Mouse (Mus musculus): ENCODE measurements at regions not wholly inside any gene's neighbourhood (a gene's known extent, or its start where the extent isn't known, plus 50 kb on each side); places are given as distances from the start of the nearest gene placed in this dataset.

- in situ Hi-C loops (cut with MboI; ENCODE audit: low sequenced_read_pairs in 2 of 2, unreplicated experiment in 2 of 2) = no loop called here
- Histone ChIP-seq H3K36me3 (ENCODE audit: control insufficient read depth, insufficient read depth, low read length, poor library complexity, severe bottlenecking) (no peaks in the 10 kb centered on the region), H3K9me3 (ENCODE audit: control insufficient read depth, insufficient read depth, low read depth, low read length) (no peaks in the 10 kb centered on the region), H3K4me1 (ENCODE audit: control insufficient read depth in 2 of 2, insufficient read depth in 2 of 2, low read length in 2 of 2, poor library complexity in 1 of 2) (no peaks in the 10 kb centered on the region), H3K4me3 (ENCODE audit: insufficient read depth in 1 of 2, low read depth in 1 of 2, low read length in 2 of 2, poor library complexity in 1 of 2, severe bottlenecking in 1 of 2) (no peak overlapping the region), H3K27ac (ENCODE audit: insufficient read depth, low read depth, low read length, poor library complexity, severe bottlenecking) (no peak overlapping the region), H3K9ac (ENCODE audit: insufficient read depth, low read depth, low read length, poor library complexity, severe bottlenecking) (no peak overlapping the region)
- no peak for DNase-seq (ENCODE audit: low read depth, low spot score)
- TF ChIP-seq ZC3H11A (IDR thresholded peaks at IDR 0.05; ENCODE audit: borderline replicate concordance, low read depth, low read length) (no peak), ZNF384 (IDR thresholded peaks at IDR 0.05; ENCODE audit: low read depth, low read length) (no peak), HCFC1 (IDR thresholded peaks at IDR 0.05; ENCODE audit: borderline replicate concordance, insufficient read depth, low read length) (no peak), MAFK (IDR thresholded peaks at IDR 0.05; ENCODE audit: insufficient read depth, low read depth, low read length) (no peak), CHD2 (IDR thresholded peaks at IDR 0.05; ENCODE audit: low read depth, low read length) (no peak)
These were observed 130.3 kb upstream of the Zdhhc25 start for GRCm38 (mm10) chr15:88469508-88470455.

GRCm38 (mm10) chr15:88472351-88473100, 127.6 kb upstream of the Zdhhc25 start:
- TF ChIP-seq MAFK (IDR thresholded peaks at IDR 0.05; ENCODE audit: insufficient read depth, low read depth, low read length) (no peak), HCFC1 (IDR thresholded peaks at IDR 0.05; ENCODE audit: borderline replicate concordance, insufficient read depth, low read length) (no peak), CHD2 (IDR thresholded peaks at IDR 0.05; ENCODE audit: low read depth, low read length) (no peak), ZNF384 (IDR thresholded peaks at IDR 0.05; ENCODE audit: low read depth, low read length) (no peak), ZC3H11A (IDR thresholded peaks at IDR 0.05; ENCODE audit: borderline replicate concordance, low read depth, low read length) (no peak)
- H3K36me3 ChIP-seq (ENCODE audit: control insufficient read depth, insufficient read depth, low read length, poor library complexity, severe bottlenecking) = no peaks in the 10 kb centered on the region
- H3K4me1 ChIP-seq (ENCODE audit: control insufficient read depth in 2 of 2, insufficient read depth in 2 of 2, low read length in 2 of 2, poor library complexity in 1 of 2) = no peaks in the 10 kb centered on the region
- no peak for DNase-seq (ENCODE audit: low read depth, low spot score)
- in situ Hi-C loops (cut with MboI; ENCODE audit: low sequenced_read_pairs in 2 of 2, unreplicated experiment in 2 of 2) = no loop called here
- no peak overlapping the region for H3K27ac ChIP-seq (ENCODE audit: insufficient read depth, low read depth, low read length, poor library complexity, severe bottlenecking)
- H3K4me3 ChIP-seq (ENCODE audit: insufficient read depth in 1 of 2, low read depth in 1 of 2, low read length in 2 of 2, poor library complexity in 1 of 2, severe bottlenecking in 1 of 2) = no peak overlapping the region
- H3K9ac ChIP-seq (ENCODE audit: insufficient read depth, low read depth, low read length, poor library complexity, severe bottlenecking) = no peak overlapping the region
- H3K9me3 ChIP-seq (ENCODE audit: control insufficient read depth, insufficient read depth, low read depth, low read length) = no peaks in the 10 kb centered on the region

GRCm38 (mm10) chr15:88473221-88473620, 126.9 kb upstream of the Zdhhc25 start:
- H3K9me3 ChIP-seq (ENCODE audit: control insufficient read depth, insufficient read depth, low read depth, low read length) = no peaks in the 10 kb centered on the region
- TF ChIP-seq HCFC1 (IDR thresholded peaks at IDR 0.05; ENCODE audit: borderline replicate concordance, insufficient read depth, low read length) (no peak), MAFK (IDR thresholded peaks at IDR 0.05; ENCODE audit: insufficient read depth, low read depth, low read length) (no peak), CHD2 (IDR thresholded peaks at IDR 0.05; ENCODE audit: low read depth, low read length) (no peak), ZC3H11A (IDR thresholded peaks at IDR 0.05; ENCODE audit: borderline replicate concordance, low read depth, low read length) (no peak), ZNF384 (IDR thresholded peaks at IDR 0.05; ENCODE audit: low read depth, low read length) (no peak)
- H3K4me1 ChIP-seq (ENCODE audit: control insufficient read depth in 2 of 2, insufficient read depth in 2 of 2, low read length in 2 of 2, poor library complexity in 1 of 2) = no peaks in the 10 kb centered on the region
- no peak overlapping the region for H3K9ac ChIP-seq (ENCODE audit: insufficient read depth, low read depth, low read length, poor library complexity, severe bottlenecking)
- no peak overlapping the region for H3K27ac ChIP-seq (ENCODE audit: insufficient read depth, low read depth, low read length, poor library complexity, severe bottlenecking)
- H3K36me3 ChIP-seq (ENCODE audit: control insufficient read depth, insufficient read depth, low read length, poor library complexity, severe bottlenecking) = no peaks in the 10 kb centered on the region
- H3K4me3 ChIP-seq (ENCODE audit: insufficient read depth in 1 of 2, low read depth in 1 of 2, low read length in 2 of 2, poor library complexity in 1 of 2, severe bottlenecking in 1 of 2) = no peak overlapping the region
- in situ Hi-C loops (cut with MboI; ENCODE audit: low sequenced_read_pairs in 2 of 2, unreplicated experiment in 2 of 2) = no loop called here
- DNase-seq (ENCODE audit: low read depth, low spot score) = no peak

GRCm38 (mm10) chr15:88483471-88483870, 116.6 kb upstream of the Zdhhc25 start:
- Histone ChIP-seq H3K9me3 (ENCODE audit: control insufficient read depth, insufficient read depth, low read depth, low read length) (no peaks in the 10 kb centered on the region), H3K27ac (ENCODE audit: insufficient read depth, low read depth, low read length, poor library complexity, severe bottlenecking) (no peak overlapping the region), H3K4me3 (ENCODE audit: insufficient read depth in 1 of 2, low read depth in 1 of 2, low read length in 2 of 2, poor library complexity in 1 of 2, severe bottlenecking in 1 of 2) (no peak overlapping the region), H3K9ac (ENCODE audit: insufficient read depth, low read depth, low read length, poor library complexity, severe bottlenecking) (no peak overlapping the region), H3K4me1 (ENCODE audit: control insufficient read depth in 2 of 2, insufficient read depth in 2 of 2, low read length in 2 of 2, poor library complexity in 1 of 2) (no peaks in the 10 kb centered on the region), H3K36me3 (ENCODE audit: control insufficient read depth, insufficient read depth, low read length, poor library complexity, severe bottlenecking) (no peaks in the 10 kb centered on the region)
- in situ Hi-C loops (cut with MboI; ENCODE audit: low sequenced_read_pairs in 2 of 2, unreplicated experiment in 2 of 2) = no loop called here
- no peak for TF ChIP-seq HCFC1 (IDR thresholded peaks at IDR 0.05; ENCODE audit: borderline replicate concordance, insufficient read depth, low read length)
- no peak for TF ChIP-seq CHD2 (IDR thresholded peaks at IDR 0.05; ENCODE audit: low read depth, low read length)
- no peak for TF ChIP-seq ZNF384 (IDR thresholded peaks at IDR 0.05; ENCODE audit: low read depth, low read length)
- no peak for TF ChIP-seq MAFK (IDR thresholded peaks at IDR 0.05; ENCODE audit: insufficient read depth, low read depth, low read length)
- TF ChIP-seq ZC3H11A (IDR thresholded peaks at IDR 0.05; ENCODE audit: borderline replicate concordance, low read depth, low read length) = no peak
- no peak for DNase-seq (ENCODE audit: low read depth, low spot score)

Data from ES-E14 (cell line).